Mouse (Mus musculus) heart, embryonic 16.5 days (tissue): ENCODE results near the gene Rasgrp2. TPM values are rescaled to one million over a fixed set of nuclear protein-coding genes. Genes with fewer than 3 reads are reported as not detected.

Experiments used
- ATAC-seq: fragments of 200-750 bp; cut with Nextera tagmentation; replicated peaks from 2 replicates; pipeline ENCODE4 v1.8.0; 2017; ENCODE audit warnings: moderate number of reproducible peaks; ENCODE audit not compliant: insufficient read depth, low FRiP score; ENCODE audit errors: extremely low read depth
- H3K27ac ChIP-seq: fragments of 300-500 bp; sonication (generic); 2 replicates; pipeline ENCODE4 v1.5.1; 2014; ENCODE audit warnings: mild to moderate bottlenecking, low read length, control low read depth, moderate library complexity
- H3K27me3 ChIP-seq: fragments of 300-500 bp; sonication (generic); 2 replicates; pipeline ENCODE4 v1.6.1; 2014; ENCODE audit warnings: low read length, mixed read lengths; ENCODE audit not compliant: control insufficient read depth, insufficient read depth
- H3K36me3 ChIP-seq: fragments of 300-500 bp; sonication (generic); 2 replicates; pipeline ENCODE4 v1.6.1; 2014; ENCODE audit not compliant: control insufficient read depth, insufficient read depth
- H3K4me1 ChIP-seq: fragments of 300-500 bp; sonication (generic); 2 replicates; pipeline ENCODE4 v1.6.1; 2014; ENCODE audit warnings: low read length, mixed read lengths; ENCODE audit not compliant: control insufficient read depth, insufficient read depth
- H3K4me2 ChIP-seq: fragments of 300-500 bp; sonication (generic); 2 replicates; pipeline ENCODE4 v1.6.1; 2014; ENCODE audit warnings: low read depth, mild to moderate bottlenecking, control low read depth, low read length
- H3K4me3 ChIP-seq: fragments of 300-500 bp; sonication (generic); 2 replicates; pipeline ENCODE4 v1.5.1; 2014; ENCODE audit warnings: mild to moderate bottlenecking, control low read depth, low read length
- H3K9ac ChIP-seq: fragments of 300-500 bp; sonication (generic); 2 replicates; pipeline ENCODE4 v1.6.1; 2014; ENCODE audit warnings: low read length, control low read depth
- H3K9me3 ChIP-seq: fragments of 300-500 bp; sonication (generic); replicated peaks from 2 replicates; pipeline ENCODE4 v1.6.1; 2016; ENCODE audit warnings: low read length; ENCODE audit not compliant: control insufficient read depth
- WGBS: fragments of 180-500 bp; shearing (Covaris S2); extraction: QIAGEN DNeasy Blood & Tissue Kit; methylation state at CpG from one replicate; pipeline ENCODE4 v1.1.7; 2014; 5-methylcytosine and 5-hydroxymethylcytosine counted together
- polyA plus RNA-seq: library from polyadenylated mRNA; unstranded; fragments of >200 nt; fragmentation: Nextera tagmentation; extraction: Ambion mirVana; gene quantifications from 2 replicates; pipeline ENCODE4 v1.2.1, GENCODE M21; 2015

Rasgrp2 gene
- polyA plus RNA-seq, 1 experiment from 2014 or later: 69.8 TPM

DNA sequence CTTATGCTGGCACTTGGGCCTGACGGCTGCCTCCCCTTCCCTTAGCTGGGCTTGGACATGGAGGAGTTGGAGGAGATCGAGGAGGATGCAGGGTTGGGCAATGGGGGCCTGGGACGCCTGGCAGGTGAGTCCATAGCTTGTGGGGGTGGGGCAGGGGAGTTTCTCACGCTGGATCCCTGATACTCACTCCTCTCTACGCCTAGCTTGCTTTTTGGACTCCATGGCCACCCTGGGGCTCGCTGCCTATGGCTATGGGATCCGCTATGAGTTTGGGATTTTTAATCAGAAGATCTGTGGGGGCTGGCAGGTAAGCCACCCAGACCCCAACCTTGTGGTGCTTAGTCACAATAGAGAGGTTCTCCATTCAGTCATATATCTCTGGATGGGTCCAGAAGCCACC is 13.3 kb upstream of the Rasgrp2 start:
- Histone ChIP-seq H3K27ac (peak overlapping the region; percentile 96), H3K4me1 (peaks cover 35% of the 10 kb centered on the region), H3K4me2 (peak overlapping the region; percentile 68), H3K9me3 (no peaks in the 10 kb centered on the region), H3K27me3 (no peaks in the 10 kb centered on the region), H3K9ac (peak overlapping the region; percentile 82), H3K36me3 (peaks cover 11% of the 10 kb centered on the region; the same call in 1 of the 2 replicates), H3K4me3 (peak overlapping the region; percentile 68)
- WGBS: 62% methylated on average over 7 of the region's 7 CpGs
- ATAC-seq: no peak

DNA sequence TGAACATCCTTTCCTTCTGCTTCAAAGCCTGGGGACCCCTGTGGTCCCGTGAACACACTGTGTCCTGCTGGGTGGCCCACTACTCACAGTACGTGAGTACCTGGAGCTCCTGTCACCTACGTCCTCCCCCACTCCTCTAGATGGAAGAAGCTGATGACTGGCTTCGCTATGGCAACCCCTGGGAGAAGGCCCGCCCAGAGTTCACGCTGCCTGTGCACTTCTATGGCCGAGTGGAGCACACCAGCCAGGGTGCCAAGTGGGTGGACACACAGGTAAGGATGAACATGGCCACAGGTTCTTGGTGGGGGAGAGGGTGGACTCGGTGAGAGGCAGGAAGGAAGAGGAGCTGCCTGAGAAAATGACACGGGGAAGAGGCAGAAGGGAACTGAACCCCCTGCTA is 12.9 kb upstream of the Rasgrp2 start:
- H3K4me2 ChIP-seq: peak overlapping the region; percentile 68
- H3K27ac ChIP-seq: no peak overlapping the region
- no peaks in the 10 kb centered on the region for H3K27me3 ChIP-seq
- H3K4me3 ChIP-seq: peak overlapping the region; percentile 68
- peaks cover 35% of the 10 kb centered on the region for H3K4me1 ChIP-seq
- ATAC-seq: no peak
- WGBS: 60% methylated on average over 9 of the region's 9 CpGs
- H3K9ac ChIP-seq: peak overlapping the region; percentile 82
- H3K36me3 ChIP-seq: peaks cover 15% of the 10 kb centered on the region
- H3K9me3 ChIP-seq: no peaks in the 10 kb centered on the region

DNA sequence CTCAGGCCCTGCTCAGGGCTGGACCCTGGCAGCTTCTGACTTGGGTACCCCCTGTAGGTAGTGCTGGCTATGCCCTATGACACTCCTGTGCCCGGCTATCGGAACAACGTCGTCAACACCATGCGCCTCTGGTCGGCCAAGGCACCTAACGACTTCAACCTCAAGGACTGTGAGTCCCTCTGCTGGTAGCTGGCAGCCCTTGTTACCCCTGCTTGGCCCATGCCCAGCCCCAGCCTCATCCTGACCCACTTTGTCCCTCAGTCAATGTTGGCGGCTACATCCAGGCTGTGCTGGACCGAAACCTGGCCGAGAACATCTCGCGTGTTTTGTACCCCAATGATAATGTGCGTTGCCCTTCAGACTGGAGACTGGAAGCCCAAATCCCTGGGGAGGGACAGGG is 11.1 kb upstream of the Rasgrp2 start:
- Histone ChIP-seq H3K4me3 (no peak overlapping the region), H3K36me3 (peaks cover 28% of the 10 kb centered on the region), H3K4me2 (no peak overlapping the region), H3K9ac (no peak overlapping the region), H3K27me3 (no peaks in the 10 kb centered on the region), H3K4me1 (peaks cover 25% of the 10 kb centered on the region), H3K27ac (no peak overlapping the region), H3K9me3 (no peaks in the 10 kb centered on the region; the same call in 1 of the 2 replicates)
- 71% methylated on average over 13 of the region's 13 CpGs for WGBS
- ATAC-seq: no peak

DNA sequence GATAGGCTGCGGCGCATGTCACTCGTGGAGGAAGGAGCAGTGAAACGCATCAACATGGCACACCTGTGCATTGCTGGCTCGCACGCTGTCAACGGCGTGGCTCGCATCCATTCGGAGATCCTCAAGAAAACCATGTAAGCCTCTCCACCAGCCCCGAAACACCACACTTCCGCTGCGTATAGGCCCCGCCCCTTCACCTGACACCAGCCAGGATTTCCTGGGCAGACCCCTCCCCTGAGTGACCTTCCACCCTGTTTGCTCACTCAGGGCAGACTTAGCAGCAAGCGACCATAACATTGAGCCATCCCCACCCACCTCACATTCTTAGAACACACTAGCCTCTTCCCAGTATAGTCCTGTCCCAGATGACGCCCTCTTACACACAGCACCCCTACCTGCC is 9.3 kb upstream of the Rasgrp2 start:
- peak overlapping the region; percentile 13; the same call in 1 of the 2 replicates for H3K4me3 ChIP-seq
- ATAC-seq: no peak
- peaks cover 12% of the 10 kb centered on the region for H3K4me1 ChIP-seq
- H3K9me3 ChIP-seq: no peaks in the 10 kb centered on the region; the same call in 1 of the 2 replicates
- H3K27me3 ChIP-seq: no peaks in the 10 kb centered on the region
- no peak overlapping the region for H3K9ac ChIP-seq
- peaks cover 33% of the 10 kb centered on the region for H3K36me3 ChIP-seq
- no peak overlapping the region for H3K27ac ChIP-seq
- WGBS: 22% methylated on average over 16 of the region's 16 CpGs
- H3K4me2 ChIP-seq: peak overlapping the region; percentile 36

DNA sequence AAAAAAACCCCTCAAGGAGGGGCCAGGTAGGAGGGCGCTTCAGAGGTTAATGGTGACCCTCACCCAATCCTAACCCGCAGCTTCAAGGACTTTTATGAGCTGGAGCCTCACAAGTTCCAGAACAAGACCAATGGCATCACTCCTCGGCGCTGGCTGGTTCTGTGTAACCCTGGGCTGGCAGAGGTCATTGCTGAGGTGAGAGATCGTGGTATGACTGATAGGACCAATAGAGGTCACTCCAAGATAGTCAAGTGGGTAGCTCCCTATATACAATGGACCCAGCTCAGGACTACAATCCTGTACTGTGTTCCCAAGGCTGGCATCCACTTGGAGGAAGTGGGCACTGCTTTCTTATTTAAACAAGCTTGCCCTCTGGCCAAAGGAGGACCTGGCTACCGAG is 8.9 kb upstream of the Rasgrp2 start:
- no peak overlapping the region for H3K4me3 ChIP-seq
- H3K36me3 ChIP-seq: peaks cover 33% of the 10 kb centered on the region
- H3K4me1 ChIP-seq: peaks cover 12% of the 10 kb centered on the region
- H3K27ac ChIP-seq: no peak overlapping the region
- no peak overlapping the region for H3K4me2 ChIP-seq
- H3K9me3 ChIP-seq: no peaks in the 10 kb centered on the region; the same call in 1 of the 2 replicates
- no peak for ATAC-seq
- no peaks in the 10 kb centered on the region for H3K27me3 ChIP-seq
- no peak overlapping the region for H3K9ac ChIP-seq
- WGBS: 64% methylated on average over 6 of the region's 6 CpGs

DNA sequence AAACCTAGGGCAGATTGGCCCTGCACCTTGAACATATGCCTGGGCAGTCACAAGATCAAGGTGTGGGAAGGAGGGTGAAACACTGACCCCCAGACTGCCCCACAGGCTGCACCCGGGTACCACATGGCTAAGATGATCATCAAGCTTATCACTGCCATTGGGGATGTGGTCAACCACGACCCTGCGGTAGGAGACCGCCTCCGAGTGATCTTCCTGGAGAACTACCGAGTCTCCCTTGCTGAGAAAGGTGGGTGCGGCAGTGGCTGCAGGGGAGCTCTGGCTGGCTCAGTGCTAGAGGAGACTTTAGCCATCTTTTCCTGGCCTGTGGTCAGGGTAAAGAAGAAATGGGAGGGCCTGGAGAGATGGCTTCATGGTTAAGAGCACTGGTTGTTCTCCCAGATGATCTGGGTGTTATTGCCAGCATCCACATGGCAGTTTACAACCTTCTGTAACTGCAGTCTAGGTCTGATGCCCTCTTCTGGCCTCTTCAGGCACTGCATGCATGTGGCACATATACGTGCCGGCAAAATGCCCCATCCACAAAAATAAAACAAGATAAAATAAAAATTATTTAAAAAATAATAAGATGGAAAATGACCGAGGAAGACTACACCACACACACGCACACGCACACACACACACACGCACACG is 6.3 kb upstream of the Rasgrp2 start:
- Histone ChIP-seq H3K27me3 (no peaks in the 10 kb centered on the region), H3K36me3 (peaks cover 36% of the 10 kb centered on the region), H3K27ac (no peak overlapping the region), H3K4me2 (no peak overlapping the region), H3K9ac (no peak overlapping the region), H3K9me3 (no peaks in the 10 kb centered on the region; the same call in 1 of the 2 replicates), H3K4me1 (peaks cover 3% of the 10 kb centered on the region; the same call in 1 of the 2 replicates), H3K4me3 (no peak overlapping the region)
- 88% methylated on average over 14 of the region's 14 CpGs for WGBS
- no peak for ATAC-seq

DNA sequence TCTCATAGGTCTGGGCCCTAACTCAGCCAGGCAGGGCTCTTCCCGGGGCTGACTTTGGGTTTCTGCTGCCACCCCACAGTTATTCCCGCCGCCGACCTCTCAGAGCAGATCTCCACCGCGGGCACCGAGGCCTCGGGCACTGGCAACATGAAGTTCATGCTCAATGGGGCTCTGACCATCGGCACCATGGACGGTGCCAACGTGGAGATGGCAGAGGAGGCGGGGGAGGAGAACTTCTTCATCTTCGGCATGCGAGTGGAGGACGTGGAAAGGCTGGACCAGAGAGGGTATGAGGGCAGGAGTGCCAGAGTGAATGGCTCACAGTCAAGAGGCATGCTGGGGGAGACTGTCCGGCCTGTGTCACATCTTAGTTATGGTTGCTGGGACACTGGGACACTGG is 5.5 kb upstream of the Rasgrp2 start:
- no peak for ATAC-seq
- H3K27me3 ChIP-seq: no peaks in the 10 kb centered on the region
- no peak overlapping the region for H3K27ac ChIP-seq
- H3K9me3 ChIP-seq: no peaks in the 10 kb centered on the region; the same call in 1 of the 2 replicates
- 87% methylated on average over 16 of the region's 16 CpGs for WGBS
- no peak overlapping the region for H3K4me2 ChIP-seq
- H3K9ac ChIP-seq: no peak overlapping the region
- peaks cover 36% of the 10 kb centered on the region for H3K36me3 ChIP-seq
- peaks cover 9% of the 10 kb centered on the region for H3K4me1 ChIP-seq
- H3K4me3 ChIP-seq: no peak overlapping the region

DNA sequence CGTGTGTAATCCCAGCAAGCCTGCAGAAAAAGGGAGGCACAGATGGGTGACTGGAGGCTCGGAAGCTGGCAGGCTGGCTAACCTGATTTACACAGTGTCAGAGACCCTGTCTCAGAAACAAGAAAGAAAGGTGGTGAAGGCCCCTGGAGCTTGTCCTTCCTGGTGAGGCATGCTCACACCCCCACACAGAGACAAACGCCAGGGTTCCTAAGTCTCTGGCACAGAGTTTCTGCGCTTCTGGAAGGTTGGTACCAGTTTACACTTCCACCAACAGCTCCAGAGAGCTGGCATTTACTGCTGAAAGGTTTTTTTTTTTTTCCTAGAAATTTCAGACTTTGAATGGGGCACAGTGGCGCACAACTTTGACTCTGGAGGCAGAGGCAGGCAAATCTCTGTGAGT is 2.9 kb upstream of the Rasgrp2 start:
- H3K9ac ChIP-seq: no peak overlapping the region
- H3K9me3 ChIP-seq: no peaks in the 10 kb centered on the region; the same call in 1 of the 2 replicates
- no peak overlapping the region for H3K27ac ChIP-seq
- no peak for ATAC-seq
- H3K27me3 ChIP-seq: no peaks in the 10 kb centered on the region
- H3K4me1 ChIP-seq: peaks cover 19% of the 10 kb centered on the region
- no peak overlapping the region for H3K4me3 ChIP-seq
- 87% methylated on average over 5 of the region's 5 CpGs for WGBS
- no peak overlapping the region for H3K4me2 ChIP-seq
- H3K36me3 ChIP-seq: peaks cover 22% of the 10 kb centered on the region

DNA sequence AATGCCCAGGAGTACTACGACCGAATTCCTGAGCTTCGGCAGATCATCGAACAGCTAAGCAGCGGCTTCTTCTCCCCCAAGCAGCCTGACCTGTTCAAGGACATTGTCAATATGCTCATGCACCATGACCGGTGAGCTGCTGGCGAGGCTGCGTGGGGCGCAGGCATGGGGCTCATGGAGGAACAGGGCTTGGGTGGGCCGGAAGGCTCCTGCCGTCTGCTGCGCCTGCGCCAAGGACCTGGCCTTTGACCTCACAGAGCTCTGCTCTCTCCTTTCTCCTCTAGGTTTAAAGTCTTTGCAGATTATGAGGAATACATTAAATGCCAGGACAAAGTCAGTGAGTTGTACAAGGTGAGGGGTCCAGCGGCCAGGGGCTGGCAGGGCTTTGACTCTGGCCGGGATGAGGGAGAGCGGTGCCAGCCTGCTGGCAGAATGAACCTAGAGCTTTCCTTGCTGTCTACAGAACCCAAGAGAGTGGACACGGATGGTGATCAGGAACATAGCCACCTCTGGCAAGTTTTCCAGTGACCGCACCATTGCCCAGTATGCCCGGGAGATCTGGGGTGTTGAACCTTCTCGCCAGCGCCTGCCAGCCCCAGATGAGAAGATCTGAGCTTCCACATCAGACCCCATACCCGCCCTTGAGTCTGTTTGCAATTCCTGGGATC is 1.4 kb upstream of the Rasgrp2 start:
- WGBS: 86% methylated on average over 22 of the region's 22 CpGs

More for the DNA sequence above, 1.4 kb upstream of the Rasgrp2 start:
- Histone ChIP-seq H3K9me3 (no peaks in the 10 kb centered on the region; the same call in 1 of the 2 replicates), H3K27ac (peak overlapping the region; percentile 56), H3K36me3 (peaks cover 11% of the 10 kb centered on the region), H3K4me3 (no peak overlapping the region; the same call in 1 of the 2 replicates), H3K27me3 (no peaks in the 10 kb centered on the region), H3K9ac (no peak overlapping the region), H3K4me2 (peak overlapping the region; percentile 74), H3K4me1 (peaks cover 27% of the 10 kb centered on the region)
- ATAC-seq: no peak
